Mouse (Mus musculus): ENCODE data around the gene Gm49384.

Gene Gm49384

GRCm38 (mm10) chr12:69198985-69199384, 5.1 kb downstream of the Gm49384 start:
- no peak for DNase-seq

- DNase-seq: peak; percentile 88 to 89
Measured at GRCm38 (mm10) chr12:69198164-69198535, 5.9 kb downstream of the Gm49384 start, which contains the start of gene Dnaaf2. Gene Dnaaf2 (minus strand): TSS chr12:69198429.

GRCm38 (mm10) chr12:69197378-69198163, 6.5 kb downstream of the Gm49384 start:
- peak; percentile 81 to 83 for DNase-seq

- peak; percentile 84 to 85 for DNase-seq
Measured at GRCm38 (mm10) chr12:69196444-69197377, 7.4 kb downstream of the Gm49384 start, which contains the start of gene Gm49383. Gene Gm49383 (minus strand): TSS chr12:69197104.

GRCm38 (mm10) chr12:69192637-69193036, 11.4 kb downstream of the Gm49384 start:
- no peak for DNase-seq

GRCm38 (mm10) chr12:69191396-69191795, 12.7 kb downstream of the Gm49384 start:
- DNase-seq: no peak

GRCm38 (mm10) chr12:69190522-69190921, 13.5 kb downstream of the Gm49384 start:
- DNase-seq: peak; percentile 30 to 36

DNA sequence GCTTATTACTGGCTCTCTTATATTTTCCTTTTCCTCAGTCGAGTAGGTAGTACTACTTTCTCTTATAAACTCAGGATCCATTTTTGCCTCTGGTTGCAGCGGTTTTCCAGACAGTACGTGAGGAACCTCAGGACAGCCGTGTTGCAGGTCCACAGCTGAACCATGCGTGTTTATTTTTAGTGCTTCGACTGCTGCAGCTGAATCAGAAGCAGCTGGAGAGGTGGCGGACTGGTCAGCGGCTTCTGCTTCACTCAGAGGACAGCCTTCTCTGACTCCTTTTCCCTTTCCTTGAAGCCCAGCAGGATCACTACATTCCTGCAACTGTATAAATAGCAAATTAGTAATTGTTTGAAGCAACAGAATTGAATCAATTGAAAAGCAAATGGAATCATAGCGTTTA, 14.0 kb downstream of the Gm49384 start:
- no peak for DNase-seq

- DNase-seq: no peak
Measured at GRCm38 (mm10) chr12:69186811-69187471, 17.1 kb downstream of the Gm49384 start.

GRCm38 (mm10) chr12:69185371-69185770, 18.7 kb downstream of the Gm49384 start:
- no peak for DNase-seq

GRCm38 (mm10) chr12:69184342-69185295, 19.4 kb downstream of the Gm49384 start:
- peak in 1 of 2 experiments; percentile 79 for DNase-seq

GRCm38 (mm10) chr12:69183583-69184308, 20.3 kb downstream of the Gm49384 start, which contains the start of the genes Rpl36al and Mgat2:
Gene Rpl36al (minus strand): TSS chr12:69184083.
Gene Mgat2 (plus strand): TSS chr12:69184157.
- DNase-seq: peak; percentile 100

DNA sequence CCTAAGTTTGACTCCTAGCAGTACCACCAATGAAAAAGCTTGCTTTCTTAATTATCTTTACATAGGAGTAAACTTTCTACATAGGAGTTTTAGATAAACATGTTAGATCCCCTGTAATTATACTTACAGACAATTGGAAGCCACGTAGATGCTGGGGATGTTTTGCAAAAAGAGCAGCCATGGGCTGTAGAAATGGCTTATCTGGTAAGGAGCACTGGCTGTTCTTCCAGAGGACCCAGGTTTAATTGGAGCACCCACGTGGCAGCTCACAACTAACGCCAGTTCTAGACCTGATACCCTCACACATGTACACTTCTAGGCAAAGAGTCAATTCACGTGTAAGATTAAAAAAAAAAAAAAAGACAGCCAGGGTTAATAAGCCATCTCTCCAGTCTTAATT, 22.3 kb downstream of the Gm49384 start:
- DNase-seq: no peak

DNA sequence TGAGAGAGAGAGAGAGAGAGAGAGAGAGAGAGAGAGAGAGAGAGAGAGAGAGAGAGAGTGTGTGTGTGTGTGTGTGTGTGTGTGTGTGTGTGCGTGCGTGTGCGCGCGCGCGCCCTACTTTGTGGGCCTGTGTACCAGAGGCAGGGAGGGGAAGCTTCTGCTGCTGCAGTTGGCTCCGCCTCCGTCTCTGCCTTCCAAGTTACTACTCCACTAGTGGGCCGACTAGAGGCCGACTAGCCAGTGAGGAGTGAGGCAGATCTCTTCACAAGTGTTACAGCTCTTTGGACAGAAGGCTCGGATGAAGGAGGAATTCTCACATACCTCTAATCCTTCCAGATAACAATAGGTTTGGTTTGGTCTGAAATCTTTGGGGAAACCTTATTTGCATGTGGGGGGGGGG, 24.7 kb downstream of the Gm49384 start:
- no peak for DNase-seq

- DNase-seq: no peak
Measured at GRCm38 (mm10) chr12:69177526-69177925, 26.5 kb downstream of the Gm49384 start.

DNA sequence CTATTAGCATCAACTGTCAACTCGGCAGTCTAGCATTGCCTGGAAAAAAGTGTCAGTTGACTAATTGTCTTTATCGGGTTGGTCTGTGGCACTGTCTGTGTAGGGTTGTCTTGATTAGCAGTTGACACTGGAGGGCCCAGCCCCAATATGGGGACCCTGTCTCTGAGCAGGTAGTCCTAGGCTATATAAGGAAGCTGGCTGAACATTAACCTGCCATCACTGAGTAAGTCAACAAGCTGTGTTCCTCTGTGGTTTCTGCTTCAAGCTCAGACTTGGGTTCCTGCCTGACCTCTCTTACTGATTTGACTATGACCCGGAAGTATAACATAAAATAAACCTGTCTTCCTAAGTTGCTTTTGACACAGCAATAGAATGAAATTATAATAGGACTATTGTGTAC, 28.1 kb downstream of the Gm49384 start:
- no peak for DNase-seq

DNA sequence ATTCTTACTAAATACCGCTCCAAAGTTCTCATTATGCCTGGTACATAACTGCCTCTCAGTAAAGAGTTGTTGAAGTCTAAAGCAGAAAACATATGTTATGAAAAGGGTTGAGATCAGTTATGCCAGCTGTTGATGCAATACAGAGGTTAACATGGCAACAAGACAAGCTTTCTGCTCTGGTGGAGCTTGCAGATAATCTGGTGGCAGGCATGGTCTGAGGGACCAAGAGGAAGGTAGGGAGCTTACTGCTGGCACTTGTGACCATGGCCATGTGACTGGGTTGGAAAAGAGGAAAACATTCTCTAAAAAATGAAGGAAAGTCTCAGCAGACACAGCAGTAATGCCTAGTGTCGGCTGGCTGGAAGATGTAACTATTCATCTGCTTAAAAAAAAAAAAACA, 32.8 kb downstream of the Gm49384 start:
- no peak for DNase-seq

GRCm38 (mm10) chr12:69168461-69169106, 35.5 kb downstream of the Gm49384 start, which contains the start of gene Lrr1:
Gene Lrr1 (plus strand): TSS chr12:69168814.
- peak; percentile 89 to 93 for DNase-seq

GRCm38 (mm10) chr12:69167656-69168460, 36.2 kb downstream of the Gm49384 start:
- no peak for DNase-seq

All from cerebellum, postnatal 10 days (tissue).